Mouse (Mus musculus) kidney, adult 2 months (tissue): ENCODE results near the gene Mavs.
"Not testable (repeated sequence)": the region's sequence is repeated elsewhere in the genome, so short reads cannot be mapped to it uniquely, and the experiment has no call there.

Experiments used
- CTCF ChIP-seq: fragments of 200-500 bp; conservative IDR thresholded peaks from 2 replicates; pipeline ENCODE4 v1.5.1; 2011; ENCODE audit warnings: low read depth, mild to moderate bottlenecking, control low read depth, low read length, moderate library complexity, mixed read lengths; ENCODE audit not compliant: insufficient read depth, insufficient read length
- POLR2A ChIP-seq: fragments of 200-500 bp; IDR thresholded peaks from one replicate; pipeline ENCODE4 v1.6.1; 2011; ENCODE audit warnings: low read depth, low read length, control low read depth

- TF ChIP-seq CTCF, POLR2A: not testable (repeated sequence)
Observed at GRCm38 (mm10) chr2:131226669-131227068, 7.2 kb upstream of the Mavs start.
